Mouse (Mus musculus) intestine, embryonic 14.5 days (tissue): ENCODE measurements around the gene Cyp26b1. TPM values are rescaled to one million over a fixed set of nuclear protein-coding genes. Genes with fewer than 3 reads are reported as not detected.

Experiments used
- ATAC-seq: fragments of 200-750 bp; cut with Nextera tagmentation; replicated peaks from 2 replicates; pipeline ENCODE4 v1.8.0; 2017; ENCODE audit warnings: low read depth, moderate number of reproducible peaks, moderate TSS enrichment, moderate library complexity; ENCODE audit not compliant: low FRiP score, low TSS enrichment
- DNase-seq: peaks from one replicate; pipeline ENCODE4 v3.0.0-alpha.2; 2018; ENCODE audit warnings: low spot score
- H3K27ac ChIP-seq: fragments of 300-500 bp; sonication (generic); 2 replicates; pipeline ENCODE4 v1.5.1; 2014; ENCODE audit warnings: low read depth, mild to moderate bottlenecking, control low read depth
- H3K27me3 ChIP-seq: fragments of 300-500 bp; sonication (generic); replicated peaks from 2 replicates; pipeline ENCODE4 v1.6.1; 2014; ENCODE audit warnings: low read length, control low read depth; ENCODE audit not compliant: control insufficient read depth, insufficient read depth
- H3K36me3 ChIP-seq: fragments of 300-500 bp; sonication (generic); 2 replicates; pipeline ENCODE4 v1.6.1; 2014; ENCODE audit warnings: low read length, control low read depth; ENCODE audit not compliant: control insufficient read depth, insufficient read depth
- H3K4me1 ChIP-seq: fragments of 300-500 bp; sonication (generic); replicated peaks from 2 replicates; pipeline ENCODE4 v1.6.1; 2014; ENCODE audit warnings: low read length, control low read depth, mixed read lengths; ENCODE audit not compliant: control insufficient read depth, insufficient read depth
- H3K4me2 ChIP-seq: fragments of 300-500 bp; sonication (generic); 2 replicates; pipeline ENCODE4 v1.6.1; 2014; ENCODE audit warnings: low read length
- H3K4me3 ChIP-seq: fragments of 300-500 bp; sonication (generic); 2 replicates; pipeline ENCODE4 v1.5.1; 2014; ENCODE audit warnings: low read depth, low read length, control low read depth, mixed read lengths
- H3K9ac ChIP-seq: fragments of 300-500 bp; sonication (generic); 2 replicates; pipeline ENCODE4 v1.6.1; 2014; ENCODE audit warnings: mild to moderate bottlenecking, low read length
- H3K9me3 ChIP-seq: fragments of 300-500 bp; sonication (generic); 2 replicates; pipeline ENCODE4 v1.6.1; 2016; ENCODE audit warnings: low read length, control low read depth; ENCODE audit not compliant: control insufficient read depth
- WGBS: fragments of 180-500 bp; shearing (Covaris S2); extraction: QIAGEN DNeasy Blood & Tissue Kit; methylation state at CpG from one replicate; pipeline ENCODE4 v1.1.7; 2014; 5-methylcytosine and 5-hydroxymethylcytosine counted together
- polyA plus RNA-seq: library from polyadenylated mRNA; unstranded; fragments of >200 nt; fragmentation: Nextera tagmentation; extraction: Ambion mirVana; gene quantifications from 2 replicates; pipeline ENCODE4 v1.2.1, GENCODE M21; 2014

The Cyp26b1 gene
- polyA plus RNA-seq, 1 experiment from 2014 or later, result 2.7 TPM

- peak; percentile 59 for ATAC-seq
- H3K9me3 ChIP-seq, result no peaks in the 10 kb centered on the region
- no peak overlapping the region for H3K27ac ChIP-seq
- peaks cover 35% of the 10 kb centered on the region for H3K4me1 ChIP-seq
- H3K4me2 ChIP-seq, result peak overlapping the region; percentile 40
- H3K27me3 ChIP-seq, result peaks cover 44% of the 10 kb centered on the region
- no peak overlapping the region for H3K4me3 ChIP-seq
- WGBS, result 4% methylated on average over 39 of the region's 39 CpGs
- H3K36me3 ChIP-seq, result no peaks in the 10 kb centered on the region
- DNase-seq, result peak; percentile 98
- no peak overlapping the region for H3K9ac ChIP-seq
Measured at GRCm38 (mm10) chr6:84589742-84590686, 3.7 kb downstream of the Cyp26b1 start.

GRCm38 (mm10) chr6:84588895-84589652, 4.6 kb downstream of the Cyp26b1 start:
- Histone ChIP-seq H3K4me2 (peak overlapping the region; percentile 93), H3K27ac (no peak overlapping the region), H3K9me3 (no peaks in the 10 kb centered on the region), H3K27me3 (peaks cover 54% of the 10 kb centered on the region), H3K9ac (peak overlapping the region; percentile 11; the same call in 1 of the 2 replicates), H3K4me3 (peak overlapping the region; percentile 50), H3K36me3 (no peaks in the 10 kb centered on the region), H3K4me1 (peaks cover 44% of the 10 kb centered on the region)
- WGBS, result under 1% methylated on average over 46 of the region's 54 CpGs
- peak; percentile 76 for DNase-seq
- no peak for ATAC-seq

GRCm38 (mm10) chr6:84588221-84588894, 5.3 kb downstream of the Cyp26b1 start:
- H3K27me3 ChIP-seq, result peaks cover 61% of the 10 kb centered on the region
- H3K4me3 ChIP-seq, result peak overlapping the region; percentile 50
- under 1% methylated on average over 41 of the region's 41 CpGs for WGBS
- peak overlapping the region; percentile 93 for H3K4me2 ChIP-seq
- no peaks in the 10 kb centered on the region for H3K9me3 ChIP-seq
- H3K4me1 ChIP-seq, result peaks cover 49% of the 10 kb centered on the region
- no peak for ATAC-seq
- no peak overlapping the region for H3K27ac ChIP-seq
- DNase-seq, result no peak
- no peaks in the 10 kb centered on the region for H3K36me3 ChIP-seq
- H3K9ac ChIP-seq, result peak overlapping the region; percentile 40

- peak overlapping the region; percentile 50 for H3K4me3 ChIP-seq
- peak overlapping the region; percentile 40 for H3K9ac ChIP-seq
- peak overlapping the region; percentile 93 for H3K4me2 ChIP-seq
- no peaks in the 10 kb centered on the region for H3K9me3 ChIP-seq
- peaks cover 56% of the 10 kb centered on the region for H3K4me1 ChIP-seq
- peaks cover 68% of the 10 kb centered on the region for H3K27me3 ChIP-seq
- no peak overlapping the region for H3K27ac ChIP-seq
- ATAC-seq (no peak), DNase-seq (peak; percentile 83)
- H3K36me3 ChIP-seq, result no peaks in the 10 kb centered on the region
- WGBS, result under 1% methylated on average over 51 of the region's 51 CpGs
Measured at GRCm38 (mm10) chr6:84587471-84588101, 6.1 kb downstream of the Cyp26b1 start.

GRCm38 (mm10) chr6:84586551-84587200, 7.0 kb downstream of the Cyp26b1 start:
- WGBS, result 2% methylated on average over 28 of the region's 28 CpGs
- H3K9me3 ChIP-seq, result no peaks in the 10 kb centered on the region
- no peak overlapping the region for H3K9ac ChIP-seq
- H3K4me1 ChIP-seq, result peaks cover 62% of the 10 kb centered on the region
- peak; percentile 62 for DNase-seq
- ATAC-seq, result no peak
- H3K4me3 ChIP-seq, result peak overlapping the region; percentile 50
- no peak overlapping the region for H3K27ac ChIP-seq
- H3K4me2 ChIP-seq, result peak overlapping the region; percentile 93
- H3K36me3 ChIP-seq, result no peaks in the 10 kb centered on the region
- H3K27me3 ChIP-seq, result peaks cover 74% of the 10 kb centered on the region

GRCm38 (mm10) chr6:84585686-84586300, 7.9 kb downstream of the Cyp26b1 start:
- ATAC-seq, result no peak
- no peaks in the 10 kb centered on the region for H3K9me3 ChIP-seq
- peak overlapping the region; percentile 29; the same call in 1 of the 2 replicates for H3K9ac ChIP-seq
- peak overlapping the region; percentile 50 for H3K4me3 ChIP-seq
- no peak overlapping the region for H3K27ac ChIP-seq
- peaks cover 58% of the 10 kb centered on the region for H3K4me1 ChIP-seq
- no peaks in the 10 kb centered on the region for H3K36me3 ChIP-seq
- H3K27me3 ChIP-seq, result peaks cover 77% of the 10 kb centered on the region
- H3K4me2 ChIP-seq, result peak overlapping the region; percentile 93
- under 1% methylated on average over 37 of the region's 37 CpGs for WGBS
- DNase-seq, result peak; percentile 72

- ATAC-seq, result no peak
- no peaks in the 10 kb centered on the region for H3K36me3 ChIP-seq
- under 1% methylated on average over 66 of the region's 66 CpGs for WGBS
- no peaks in the 10 kb centered on the region for H3K9me3 ChIP-seq
- H3K4me3 ChIP-seq, result peak overlapping the region; percentile 50
- peak overlapping the region; percentile 93 for H3K4me2 ChIP-seq
- H3K9ac ChIP-seq, result peak overlapping the region; percentile 29
- peak; percentile 73 for DNase-seq
- H3K4me1 ChIP-seq, result peaks cover 53% of the 10 kb centered on the region
- H3K27ac ChIP-seq, result no peak overlapping the region
- H3K27me3 ChIP-seq, result peaks cover 83% of the 10 kb centered on the region
Measured at GRCm38 (mm10) chr6:84584783-84585685, 8.7 kb downstream of the Cyp26b1 start.
